Mouse (Mus musculus) heart, adult 8-10 months (tissue): ENCODE measurements at regions not wholly inside any gene's neighbourhood (a gene's known extent, or its start where the extent isn't known, plus 50 kb on each side); places are given as distances from the start of the nearest gene placed in this dataset.

Experiments
- DNase-seq: peaks from one replicate; pipeline ENCODE4 v3.0.0; 2022; ENCODE audit warnings: low spot score

- no peak for DNase-seq
Observed at GRCm38 (mm10) chr5:91828481-91828880, 134.4 kb downstream of the Rchy1 start.

- DNase-seq = no peak
Observed at GRCm38 (mm10) chr5:91826636-91827035, 136.2 kb downstream of the Rchy1 start.

GRCm38 (mm10) chr5:91822844-91823576 is 139.9 kb downstream of the Rchy1 start:
- no peak for DNase-seq

GRCm38 (mm10) chr5:91818800-91819199 is 144.1 kb downstream of the Rchy1 start:
- no peak for DNase-seq

GRCm38 (mm10) chr5:91818195-91818594 is 144.7 kb downstream of the Rchy1 start:
- no peak for DNase-seq

- no peak for DNase-seq
Observed at GRCm38 (mm10) chr5:91816376-91816950, 146.4 kb downstream of the Rchy1 start.

GRCm38 (mm10) chr5:91814956-91815355 is 147.9 kb downstream of the Rchy1 start:
- no peak for DNase-seq

- DNase-seq = no peak
Observed at GRCm38 (mm10) chr5:91814417-91814762, 148.5 kb downstream of the Rchy1 start.

- DNase-seq = no peak
Observed at GRCm38 (mm10) chr5:91813547-91814416, 149.1 kb downstream of the Rchy1 start.

- peak; percentile 6 for DNase-seq
Observed at GRCm38 (mm10) chr5:91807070-91808065, 155.5 kb downstream of the Rchy1 start.

GRCm38 (mm10) chr5:91801297-91801980 is 161.4 kb downstream of the Rchy1 start:
- no peak for DNase-seq

GRCm38 (mm10) chr5:91797362-91797761 is 165.5 kb downstream of the Rchy1 start:
- DNase-seq = peak; percentile 24

- no peak for DNase-seq
Observed at GRCm38 (mm10) chr5:91792732-91793131, 170.1 kb downstream of the Rchy1 start.

- no peak for DNase-seq
Observed at GRCm38 (mm10) chr5:91790412-91790811, 172.5 kb downstream of the Rchy1 start.

GRCm38 (mm10) chr5:91783966-91784365 is 178.9 kb downstream of the Rchy1 start:
- no peak for DNase-seq

GRCm38 (mm10) chr5:91776971-91777370 is 185.9 kb downstream of the Rchy1 start:
- no peak for DNase-seq

GRCm38 (mm10) chr5:91774065-91774464 is 188.8 kb downstream of the Rchy1 start:
- no peak for DNase-seq

- no peak for DNase-seq
Observed at GRCm38 (mm10) chr5:91767886-91768285, 195.0 kb downstream of the Rchy1 start.

- DNase-seq = no peak
Observed at GRCm38 (mm10) chr5:91767060-91767459, 195.8 kb downstream of the Rchy1 start.

GRCm38 (mm10) chr5:91764621-91765020 is 198.2 kb downstream of the Rchy1 start:
- DNase-seq = no peak

GRCm38 (mm10) chr5:91762589-91762988 is 200.3 kb downstream of the Rchy1 start:
- DNase-seq = no peak
